Mouse (Mus musculus): ENCODE measurements around the gene Kcnc1.

Kcnc1 gene

DNA sequence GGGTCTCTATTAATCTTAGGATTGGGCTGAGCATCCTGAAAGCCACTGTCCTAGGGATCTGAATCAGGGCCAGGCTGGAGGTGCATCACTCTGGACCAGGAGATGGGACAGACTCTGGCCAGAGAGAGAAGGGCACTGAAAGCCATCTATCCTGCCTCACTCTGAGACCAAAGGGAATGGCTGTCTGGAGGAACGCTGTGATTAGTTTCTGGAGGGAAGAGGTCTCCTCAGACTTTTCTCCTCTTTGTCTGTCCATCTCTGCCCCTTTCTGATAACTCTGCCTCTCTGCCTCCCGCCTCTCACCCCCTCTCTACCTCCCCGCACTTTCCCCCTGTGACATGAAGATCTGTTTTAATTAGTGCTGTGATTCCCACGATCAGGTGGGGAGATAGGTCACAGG is 1.4 kb upstream of the Kcnc1 start:
- DNase-seq (ENCODE audit: low spot score), result no peak

GRCm38 (mm10) chr7:46395571-46395970 is 726 bp upstream of the Kcnc1 start:
- no peak for DNase-seq (ENCODE audit: low spot score)

DNA sequence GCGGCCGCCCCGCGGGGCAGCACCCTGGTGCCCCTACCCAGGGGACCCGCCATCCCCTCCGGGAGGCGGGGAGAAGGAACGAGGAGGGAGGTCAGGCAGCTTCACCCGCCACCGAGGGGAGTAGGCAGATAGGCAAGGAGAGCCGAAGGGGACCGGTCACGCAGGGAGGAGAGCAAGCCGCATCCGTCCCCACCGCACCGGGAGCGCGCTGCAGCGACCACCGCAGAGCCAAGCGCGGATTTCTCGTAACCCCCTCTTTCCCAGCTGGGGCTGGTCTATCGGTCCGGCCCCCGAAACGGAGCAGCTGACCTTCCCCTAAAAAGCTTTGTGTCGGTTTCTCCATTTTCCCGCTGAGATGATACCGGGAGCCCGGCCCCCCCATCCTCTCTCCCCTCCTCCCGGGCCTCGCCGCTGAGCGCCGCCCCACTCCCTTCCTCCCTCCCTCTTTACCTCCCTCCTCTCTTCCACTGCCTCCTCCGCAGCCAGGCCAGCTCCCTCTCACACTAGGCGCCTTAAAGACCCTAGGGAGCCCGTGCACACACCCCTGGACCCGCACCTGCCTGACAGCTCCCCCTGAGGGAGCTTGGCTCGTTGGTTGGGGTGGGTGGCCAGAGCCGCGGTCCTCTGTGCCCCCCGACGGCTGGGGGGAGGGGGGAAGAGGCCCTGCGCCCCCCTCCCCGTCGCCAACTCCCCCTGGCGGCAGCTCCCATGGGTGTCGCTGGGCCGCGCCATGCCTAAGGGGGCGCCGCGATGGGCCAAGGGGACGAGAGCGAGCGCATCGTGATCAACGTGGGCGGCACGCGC is 833 bp downstream of the Kcnc1 start:
- DNase-seq (ENCODE audit: low spot score), result peak; percentile 60

GRCm38 (mm10) chr7:46397732-46398333 is 1.5 kb downstream of the Kcnc1 start:
- DNase-seq (ENCODE audit: low spot score), result no peak

DNA sequence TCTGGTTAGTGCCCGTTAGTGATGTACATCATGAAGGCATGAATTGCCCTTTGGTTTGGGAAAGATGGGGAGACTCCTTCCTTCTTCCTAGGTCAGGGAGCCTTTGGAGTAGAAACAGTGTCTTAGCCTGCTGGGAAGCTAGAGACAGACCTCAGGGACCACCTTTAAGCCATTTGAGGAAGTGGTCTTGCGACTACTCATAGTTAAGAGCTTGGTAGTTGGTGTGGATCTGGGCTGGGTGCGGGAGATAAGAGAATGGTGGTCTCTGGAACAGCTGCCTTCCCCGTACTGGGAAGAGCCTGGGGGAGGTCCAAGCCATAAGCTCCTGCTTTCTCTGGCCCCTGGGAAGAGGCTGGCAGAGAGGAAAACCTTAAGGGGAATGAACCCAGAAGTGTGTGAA is 2.3 kb downstream of the Kcnc1 start:
- DNase-seq (ENCODE audit: low spot score), result no peak

DNA sequence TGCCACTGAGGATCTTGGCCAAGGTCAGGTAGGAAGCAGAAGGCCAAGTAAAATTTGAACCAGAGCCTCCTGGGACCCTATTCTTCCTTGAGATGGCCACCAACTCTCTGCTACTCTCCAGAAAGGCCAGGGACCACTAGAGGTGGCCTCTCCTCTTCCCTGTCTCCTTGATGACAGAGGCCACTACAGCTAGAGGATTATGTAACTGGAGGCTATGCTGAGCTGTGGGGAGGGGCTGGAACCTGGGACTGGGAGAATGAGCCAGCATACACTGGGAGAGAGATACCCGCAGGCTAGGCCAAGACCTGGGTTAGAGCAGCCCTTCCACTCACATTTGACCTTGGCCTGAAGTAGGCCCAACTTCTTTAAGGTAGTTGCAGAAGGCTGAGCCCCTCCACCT is 3.4 kb downstream of the Kcnc1 start:
- DNase-seq (ENCODE audit: low spot score), result no peak

DNA sequence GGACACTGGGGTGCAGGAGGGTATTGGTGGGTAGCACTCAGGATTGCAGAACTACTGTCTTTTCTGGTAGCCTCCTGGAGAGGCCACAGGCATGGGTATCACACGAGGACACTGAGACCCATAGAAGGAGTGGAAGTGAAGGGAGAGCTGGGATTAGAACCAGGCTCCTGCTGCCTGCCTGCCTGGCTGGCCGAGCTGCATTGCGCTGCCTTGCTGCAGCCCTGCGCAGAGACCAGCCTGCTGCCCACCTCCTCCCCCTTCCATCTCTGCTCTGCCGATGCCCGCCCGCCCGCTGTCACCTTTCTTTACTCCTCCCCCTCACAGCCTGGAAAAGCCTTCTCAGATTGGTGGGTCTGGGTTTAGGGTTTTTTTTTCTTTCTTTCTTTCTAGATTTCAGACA is 4.0 kb downstream of the Kcnc1 start:
- DNase-seq (ENCODE audit: low spot score), result no peak

DNA sequence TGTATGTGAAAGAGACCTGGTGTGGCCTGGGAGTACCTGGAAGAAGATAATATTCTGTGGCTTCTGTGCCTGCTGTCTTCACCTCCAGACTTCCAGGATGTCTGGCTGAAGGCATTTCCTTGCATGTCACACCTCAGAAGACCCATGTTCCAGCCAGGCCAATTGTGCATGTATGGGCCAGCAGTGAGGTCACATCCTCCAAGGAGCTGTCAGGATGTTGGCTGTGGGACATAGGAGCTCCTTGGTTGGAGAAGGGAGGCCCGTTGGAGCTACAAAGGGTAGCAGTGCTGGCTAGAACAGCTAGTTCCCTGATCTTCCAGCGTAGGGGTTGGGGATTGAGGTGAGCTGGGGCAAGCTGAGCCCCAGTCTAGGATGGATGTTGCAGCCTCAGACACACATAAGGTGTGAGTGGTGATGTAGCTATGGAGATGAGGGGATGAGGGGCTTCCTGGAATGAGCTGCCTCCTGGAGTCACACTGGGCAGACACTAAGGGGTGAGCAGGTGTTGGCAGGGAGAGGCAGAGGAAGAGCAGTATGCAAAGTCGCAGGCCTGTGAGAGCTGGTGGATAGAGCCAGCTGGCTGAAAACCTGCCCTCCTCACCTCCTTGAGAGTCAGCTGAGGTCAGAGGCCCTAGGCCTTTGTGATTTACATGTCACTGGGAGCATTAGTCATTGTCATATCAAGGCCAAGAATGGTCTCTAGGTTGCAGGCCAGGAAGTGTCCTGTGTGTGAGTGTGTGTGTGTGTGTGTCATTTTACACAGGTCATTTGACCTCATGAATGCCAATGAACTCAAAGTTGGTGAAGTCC is 5.3 kb downstream of the Kcnc1 start:
- no peak for DNase-seq (ENCODE audit: low spot score)

GRCm38 (mm10) chr7:46403616-46404485 is 7.6 kb downstream of the Kcnc1 start:
- DNase-seq (ENCODE audit: low spot score), result no peak

- no peak for DNase-seq (ENCODE audit: low spot score)
These were observed 8.5 kb downstream of the Kcnc1 start for GRCm38 (mm10) chr7:46404756-46405155.

- no peak for DNase-seq (ENCODE audit: low spot score)
These were observed 12.3 kb downstream of the Kcnc1 start for GRCm38 (mm10) chr7:46408606-46409005.

GRCm38 (mm10) chr7:46409204-46409789 is 13.0 kb downstream of the Kcnc1 start:
- no peak for DNase-seq (ENCODE audit: low spot score)

DNA sequence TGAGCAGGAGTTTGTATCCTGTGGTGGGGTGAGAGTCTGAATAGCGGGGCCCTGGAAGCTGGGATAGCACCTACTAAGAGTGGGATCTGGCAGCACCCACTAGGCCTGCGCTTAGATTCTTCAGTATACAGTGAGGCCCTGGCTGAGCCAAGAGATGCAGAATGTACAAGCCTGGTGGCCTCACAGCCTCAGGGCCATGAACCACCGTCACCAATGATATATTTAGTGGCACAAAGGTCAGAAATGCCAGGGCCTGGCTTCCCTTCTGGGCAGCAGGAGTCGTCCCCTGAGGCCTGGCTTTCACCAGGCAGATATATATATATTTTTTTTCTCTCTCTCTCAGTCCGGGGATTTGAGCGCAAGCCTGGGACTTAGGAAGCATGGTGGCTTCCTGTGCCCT is 14.4 kb downstream of the Kcnc1 start:
- no peak for DNase-seq (ENCODE audit: low spot score)

GRCm38 (mm10) chr7:46412823-46413222 is 16.5 kb downstream of the Kcnc1 start:
- DNase-seq (ENCODE audit: low spot score), result no peak

DNA sequence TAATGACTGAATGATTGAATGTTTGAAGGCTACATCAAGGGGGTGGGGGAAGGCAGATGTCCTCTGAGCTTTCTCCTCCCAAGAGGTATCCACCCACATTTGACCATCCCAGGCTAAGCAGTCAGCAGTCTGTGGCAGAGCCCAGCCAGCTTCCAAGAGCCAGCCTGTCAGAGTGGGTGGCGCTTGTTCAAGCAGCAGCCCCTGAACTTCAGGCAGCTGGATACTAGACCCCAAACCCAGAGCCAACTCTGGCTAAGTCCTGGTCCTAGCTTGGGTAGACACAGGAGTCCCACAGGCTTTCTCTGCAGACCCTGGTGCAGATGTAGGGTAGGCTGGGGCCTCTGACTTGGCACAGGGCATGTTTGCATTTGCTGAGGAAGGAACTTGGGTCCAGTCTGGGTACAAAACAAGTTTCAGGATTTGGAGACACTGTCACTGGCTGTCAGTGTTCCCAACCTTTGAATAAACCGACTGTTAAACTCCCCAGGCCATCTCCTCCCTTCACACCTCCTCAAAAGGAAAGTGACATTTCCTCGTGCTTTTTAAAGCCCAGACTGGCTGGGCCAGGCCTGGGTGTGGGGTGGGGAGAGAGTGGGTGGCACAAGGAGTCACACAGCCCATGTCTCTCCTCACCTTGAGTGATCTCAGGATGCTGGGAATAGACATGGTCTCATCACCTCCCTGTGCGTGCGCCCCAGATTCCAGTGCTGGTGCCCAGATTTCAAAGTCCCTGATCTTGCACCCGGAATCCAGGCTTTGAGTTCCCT is 17.8 kb downstream of the Kcnc1 start:
- DNase-seq (ENCODE audit: low spot score), result no peak

DNA sequence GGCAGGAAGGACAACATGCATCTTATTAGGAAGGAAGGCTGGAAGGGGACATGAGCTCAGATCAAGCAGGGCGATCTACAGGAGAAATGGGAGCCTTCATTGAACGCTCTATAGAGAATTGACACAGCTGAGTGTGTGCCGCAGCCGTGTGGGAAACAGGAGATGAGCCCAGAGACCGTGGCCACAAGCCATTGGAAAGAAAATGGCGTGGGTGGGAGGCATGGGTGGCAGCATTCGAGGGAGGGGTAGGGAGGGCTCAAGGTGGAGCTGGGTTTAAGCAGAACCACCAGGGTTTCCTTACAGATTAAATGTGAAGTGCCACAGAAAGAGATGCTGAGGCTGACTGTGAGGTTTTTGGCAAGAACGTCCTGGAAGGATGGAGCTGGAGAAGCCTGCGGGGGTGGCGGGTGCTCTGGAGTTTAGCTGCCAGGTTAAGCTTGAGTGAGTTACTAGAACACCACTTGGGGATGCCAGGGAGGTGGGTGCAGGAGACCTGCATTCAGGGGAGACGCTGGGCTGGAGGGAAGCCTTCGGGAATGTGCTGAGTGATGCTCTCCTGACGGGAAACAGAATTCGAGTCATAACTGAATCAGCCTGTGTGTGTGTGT is 19.6 kb downstream of the Kcnc1 start:
- no peak for DNase-seq (ENCODE audit: low spot score)

GRCm38 (mm10) chr7:46417467-46417866 is 21.2 kb downstream of the Kcnc1 start:
- DNase-seq (ENCODE audit: low spot score), result no peak

- DNase-seq (ENCODE audit: low spot score), result no peak
These were observed 21.9 kb downstream of the Kcnc1 start for GRCm38 (mm10) chr7:46418102-46418622.

DNA sequence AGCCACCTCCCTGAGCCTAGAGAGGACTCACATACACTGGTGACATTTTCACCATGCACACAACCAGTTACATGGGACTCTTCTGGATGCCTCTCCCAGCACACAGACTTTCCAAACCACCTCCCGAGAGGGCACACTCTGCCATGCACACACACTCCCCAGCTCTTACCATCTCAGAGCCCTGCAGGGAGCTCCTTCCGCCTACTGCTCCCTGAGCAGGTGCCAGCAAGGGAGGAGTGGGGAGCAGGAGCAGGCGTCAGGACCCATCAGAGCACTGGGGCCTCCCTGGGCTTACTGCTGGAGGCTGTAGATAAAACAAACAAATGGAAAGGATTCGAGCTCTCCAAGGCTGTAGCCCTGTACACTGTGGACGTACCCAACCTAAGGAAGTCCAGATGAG is 25.2 kb downstream of the Kcnc1 start:
- no peak for DNase-seq (ENCODE audit: low spot score)
